Mouse (Mus musculus) right cerebral cortex, postnatal 25 days (tissue): ENCODE data around the gene Siae.

Experiments used
- DNase-seq: peaks from one replicate; pipeline ENCODE4 v3.0.0; 2022

Siae gene

DNA sequence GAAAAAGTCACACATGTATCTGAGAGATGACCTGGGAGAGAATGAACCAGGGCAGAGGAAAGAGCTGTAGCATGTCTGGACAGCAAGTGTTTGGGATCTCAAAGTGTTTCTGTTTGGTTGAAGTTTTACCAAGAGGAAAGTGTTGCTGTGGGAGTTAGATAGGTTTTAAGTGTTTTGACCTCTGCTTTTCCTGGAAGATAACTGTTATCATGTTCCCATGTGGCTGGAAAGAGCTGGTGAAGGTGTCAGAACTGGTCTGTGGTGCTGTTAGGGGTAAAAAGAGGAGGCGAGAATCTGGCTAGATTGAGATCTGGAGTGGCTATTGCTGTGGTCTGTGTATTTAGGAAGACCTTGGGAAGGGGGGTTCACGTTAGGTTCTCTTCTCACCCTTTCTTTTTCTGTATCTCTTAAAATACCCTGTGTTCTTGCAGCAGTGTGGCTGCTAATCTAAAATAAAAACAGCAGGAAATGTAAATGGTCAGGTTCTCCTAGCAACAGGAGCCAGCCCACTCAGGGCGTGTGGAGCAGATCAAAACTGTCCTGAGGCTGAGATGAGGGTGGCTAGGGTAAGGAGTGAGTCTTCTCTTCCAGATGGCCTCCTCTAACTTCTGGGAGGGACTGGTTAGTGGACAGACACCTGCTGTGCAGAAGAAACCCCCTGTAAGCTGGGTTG, 16.8 kb downstream of the Siae start:
- DNase-seq: no peak

GRCm38 (mm10) chr9:37576436-37576930, 21.0 kb downstream of the Siae start:
- DNase-seq: peak; percentile 74

- no peak for DNase-seq
Observed at GRCm38 (mm10) chr9:37583594-37583993, 28.1 kb downstream of the Siae start.

GRCm38 (mm10) chr9:37586718-37587117, 31.2 kb downstream of the Siae start:
- DNase-seq: no peak

DNA sequence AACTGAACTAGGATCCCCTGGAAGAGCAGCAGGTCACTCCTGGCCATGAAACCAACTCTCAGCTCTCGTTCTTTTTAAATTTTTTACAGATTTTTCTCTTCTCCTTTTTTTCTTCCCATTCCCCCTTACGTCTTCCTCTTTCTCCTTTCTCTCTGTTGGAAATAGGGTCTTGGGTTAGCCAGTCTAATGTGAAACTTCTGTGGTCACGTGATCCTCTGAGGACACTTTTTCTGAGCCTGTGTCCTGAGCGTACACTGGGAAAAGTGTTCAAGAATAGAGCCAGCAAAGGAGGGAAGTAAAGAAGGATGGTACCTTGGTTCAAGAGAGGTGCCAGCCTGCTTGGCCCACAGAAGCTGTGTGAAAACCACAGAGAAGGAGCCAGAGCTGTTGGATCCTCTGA, 34.9 kb downstream of the Siae start:
- DNase-seq: no peak

DNA sequence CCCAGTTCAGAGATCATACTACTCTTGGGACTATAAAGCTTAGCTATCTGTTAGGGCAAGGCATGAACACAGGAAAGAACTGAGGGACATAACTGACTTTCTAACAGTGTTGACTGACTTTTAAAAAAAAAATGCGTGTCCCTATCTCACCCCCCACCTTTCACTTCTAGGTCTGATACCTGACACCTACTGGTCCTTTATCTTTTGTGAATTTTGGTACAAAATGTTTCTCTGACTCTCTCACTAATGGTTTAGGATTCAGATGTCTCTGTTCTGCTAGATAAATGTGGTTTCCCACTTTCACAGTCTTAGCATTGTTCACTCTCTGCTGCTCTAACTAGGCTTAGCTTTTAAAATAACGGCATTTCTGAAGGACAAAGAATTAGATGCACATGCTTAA, 36.5 kb downstream of the Siae start:
- no peak for DNase-seq

DNA sequence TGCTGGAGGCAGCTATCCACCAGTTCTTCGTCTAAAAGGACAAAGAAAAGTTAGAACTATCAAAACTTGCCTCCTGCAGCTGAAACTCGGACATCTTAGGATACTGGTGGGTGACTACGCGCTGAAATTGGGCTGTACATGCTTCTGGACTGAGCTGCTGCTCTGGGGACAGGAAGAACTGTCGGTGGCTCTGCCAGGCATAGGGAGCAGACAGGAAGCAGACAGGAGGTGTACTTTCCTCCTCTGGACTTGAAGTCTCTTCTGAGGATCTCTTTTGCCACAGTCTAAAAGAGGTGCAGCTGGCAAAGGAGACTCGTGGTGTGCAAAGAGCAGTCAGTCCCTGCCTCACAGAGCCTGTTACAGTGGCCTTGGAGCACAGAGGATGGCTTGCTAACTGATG, 37.1 kb downstream of the Siae start:
- no peak for DNase-seq

DNA sequence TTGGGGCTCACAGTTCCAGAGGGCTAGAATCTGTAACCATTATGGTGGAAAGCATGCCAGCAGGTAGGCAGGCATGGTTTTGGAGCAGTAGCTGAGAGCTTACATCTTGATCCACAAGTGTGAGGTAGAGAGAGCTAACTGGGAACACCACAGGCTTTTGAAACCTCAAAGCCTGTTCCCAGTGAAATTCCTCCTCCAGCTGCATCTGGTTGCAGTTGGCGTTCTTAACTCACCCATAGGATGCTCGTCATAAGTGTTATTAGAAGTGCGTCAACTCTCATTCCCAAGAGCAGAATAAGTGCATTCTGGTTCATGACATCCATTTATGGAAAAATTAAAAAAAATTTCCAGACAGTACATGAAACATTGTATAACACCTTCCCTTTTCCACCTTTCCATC, 38.2 kb downstream of the Siae start:
- DNase-seq: no peak

DNA sequence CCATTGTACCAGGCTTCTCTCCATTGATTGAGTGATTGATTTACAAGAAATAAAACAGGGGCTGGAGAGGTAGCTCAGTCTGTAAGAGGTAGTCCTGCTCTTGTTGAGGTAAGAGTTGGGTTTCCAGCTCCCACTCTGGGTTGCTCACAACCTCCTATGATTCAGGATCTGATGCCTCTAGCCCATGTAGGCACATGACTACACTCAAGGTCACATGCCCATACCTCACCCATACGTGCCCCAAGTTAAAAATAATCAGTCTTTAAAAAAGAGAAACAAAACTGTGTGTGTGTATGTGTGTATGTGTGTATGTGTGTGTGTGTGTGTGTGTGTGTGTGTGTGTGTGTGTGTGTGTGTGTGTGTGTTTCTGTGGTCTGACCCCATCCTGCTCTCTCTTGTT, 40.1 kb downstream of the Siae start:
- no peak for DNase-seq

GRCm38 (mm10) chr9:37598637-37599036, 43.1 kb downstream of the Siae start:
- no peak for DNase-seq

GRCm38 (mm10) chr9:37600538-37601205, 45.2 kb downstream of the Siae start:
- DNase-seq: no peak

GRCm38 (mm10) chr9:37605089-37605488, 49.6 kb downstream of the Siae start:
- no peak for DNase-seq

DNA sequence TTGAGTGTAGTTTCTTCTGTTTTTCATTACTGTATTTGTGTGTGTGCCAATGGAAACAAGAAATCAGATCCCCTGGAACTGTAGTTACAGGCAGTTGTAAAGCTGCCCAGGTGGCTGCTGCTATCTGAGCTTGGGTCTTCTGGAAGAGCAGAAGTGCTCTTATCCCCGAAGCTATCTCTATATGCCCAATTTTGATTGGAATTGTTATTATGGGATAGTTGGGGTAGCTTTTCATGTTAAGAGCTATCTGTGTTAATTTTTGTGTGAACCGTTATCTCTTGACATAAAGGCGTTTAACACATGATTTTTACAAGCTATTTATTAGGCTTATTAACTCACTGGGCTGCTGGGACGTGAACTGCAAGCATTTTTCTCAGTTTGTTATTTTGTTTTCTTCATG, 54.1 kb downstream of the Siae start:
- no peak for DNase-seq

GRCm38 (mm10) chr9:37613182-37613910, 57.8 kb downstream of the Siae start, which contains the start of gene Spa17:
Gene Spa17 (minus strand): TSS chr9:37613722.
- peak; percentile 84 for DNase-seq

GRCm38 (mm10) chr9:37613911-37614280, 58.4 kb downstream of the Siae start:
- DNase-seq: no peak

GRCm38 (mm10) chr9:37614316-37614715, 58.8 kb downstream of the Siae start:
- DNase-seq: no peak

DNA sequence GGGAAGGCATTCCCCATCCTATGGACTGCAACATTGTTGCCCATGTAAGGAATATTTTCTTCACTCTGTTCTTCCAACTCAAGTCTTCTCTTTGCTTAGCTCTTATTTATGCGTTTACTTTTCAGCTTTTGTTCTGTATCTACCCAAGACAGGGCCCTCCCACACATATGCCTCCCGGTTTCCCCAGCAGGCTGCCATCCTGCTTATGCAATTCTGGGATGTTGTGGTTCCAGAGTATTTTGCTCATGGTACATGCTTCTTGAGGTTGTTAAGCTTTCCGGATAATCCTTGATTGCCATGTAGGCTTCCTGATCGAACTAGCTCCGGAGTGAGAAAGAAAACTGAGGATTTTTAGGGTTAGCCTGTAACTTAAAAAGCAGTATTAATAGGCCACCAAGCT, 59.7 kb downstream of the Siae start:
- no peak for DNase-seq

- DNase-seq: no peak
Observed at GRCm38 (mm10) chr9:37616770-37617169, 61.3 kb downstream of the Siae start.

DNA sequence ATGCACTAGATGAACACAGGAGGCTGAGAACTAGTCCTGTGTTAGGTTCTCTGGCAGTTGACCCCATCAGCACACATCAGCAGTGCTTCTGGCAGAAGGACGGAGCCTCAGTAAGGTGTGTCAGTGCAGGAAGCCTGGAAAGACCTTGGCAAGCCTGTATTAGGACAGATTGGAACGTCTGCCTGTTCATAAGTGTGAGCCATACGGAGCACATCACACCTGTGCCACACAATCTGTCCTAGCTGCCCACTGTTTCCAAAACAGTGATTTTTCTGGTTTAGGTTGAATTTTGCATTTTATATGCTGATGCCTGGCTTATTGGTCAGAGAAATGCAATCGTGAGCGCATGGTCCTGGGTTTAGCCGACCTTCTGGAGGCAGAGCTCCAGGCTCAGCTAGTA, 65.8 kb downstream of the Siae start:
- peak; percentile 63 for DNase-seq

DNA sequence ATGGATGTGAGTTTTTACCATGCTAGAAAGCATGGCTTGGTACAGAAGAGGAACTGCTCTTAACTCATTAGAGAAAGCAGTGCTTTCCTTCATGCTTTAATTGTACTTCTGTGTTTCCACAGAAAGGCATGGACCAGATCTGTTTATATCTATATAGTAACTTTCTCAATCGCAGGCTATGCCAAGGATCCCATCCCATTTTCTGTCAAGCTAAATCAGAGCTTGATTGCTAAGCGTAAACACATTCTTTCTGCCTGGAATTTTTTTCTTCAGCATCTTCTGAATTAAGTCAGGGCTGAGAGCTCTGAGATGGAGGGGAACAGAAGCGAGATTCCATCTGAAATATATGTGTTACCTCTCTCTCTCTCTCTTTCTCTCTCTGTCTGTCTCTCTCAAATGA, 68.5 kb downstream of the Siae start:
- DNase-seq: no peak

GRCm38 (mm10) chr9:37624502-37624901, 69.0 kb downstream of the Siae start:
- DNase-seq: no peak

DNA sequence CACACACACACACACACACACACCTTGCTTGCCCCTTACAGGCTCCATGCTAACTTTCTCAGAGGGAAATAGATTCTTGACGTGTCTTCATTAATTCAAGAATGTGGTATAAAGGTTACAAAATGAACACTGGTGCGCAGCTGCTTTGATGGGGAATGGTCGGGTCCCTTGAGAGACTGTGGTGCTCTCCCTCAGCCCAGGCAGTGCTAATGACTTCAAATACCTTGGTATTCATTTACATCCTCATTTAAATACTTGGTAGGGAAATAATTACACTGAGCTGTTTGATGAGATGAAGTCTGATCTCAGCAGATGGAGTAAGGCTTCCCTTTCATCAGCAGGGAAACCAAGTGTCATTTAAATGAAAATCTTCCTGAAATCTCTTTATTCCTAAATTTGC, 69.6 kb downstream of the Siae start:
- DNase-seq: no peak

DNA sequence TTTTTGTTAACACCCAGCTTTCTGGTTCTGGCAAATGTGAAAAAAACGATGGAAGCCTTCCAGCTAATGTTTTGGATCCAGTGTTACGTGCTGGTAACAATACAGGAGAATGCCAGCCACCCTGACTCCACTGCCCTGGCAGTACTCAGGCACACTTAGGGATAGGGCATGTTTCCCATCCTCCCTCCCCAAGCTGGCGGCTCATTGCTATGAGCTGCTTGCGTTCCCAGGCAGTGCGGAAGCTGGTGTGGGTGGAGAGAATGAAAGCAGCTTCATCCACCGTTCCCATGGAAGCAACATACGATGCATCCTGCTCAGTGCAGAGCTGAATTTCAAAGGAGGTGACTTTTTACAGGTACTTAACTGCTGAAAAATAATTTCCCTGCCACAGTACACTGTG, 70.1 kb downstream of the Siae start:
- peak; percentile 81 for DNase-seq

- peak; percentile 39 for DNase-seq
Observed at GRCm38 (mm10) chr9:37626103-37626567, 70.6 kb downstream of the Siae start.
